Mouse (Mus musculus): ENCODE results near the gene Trip13.

DNA sequence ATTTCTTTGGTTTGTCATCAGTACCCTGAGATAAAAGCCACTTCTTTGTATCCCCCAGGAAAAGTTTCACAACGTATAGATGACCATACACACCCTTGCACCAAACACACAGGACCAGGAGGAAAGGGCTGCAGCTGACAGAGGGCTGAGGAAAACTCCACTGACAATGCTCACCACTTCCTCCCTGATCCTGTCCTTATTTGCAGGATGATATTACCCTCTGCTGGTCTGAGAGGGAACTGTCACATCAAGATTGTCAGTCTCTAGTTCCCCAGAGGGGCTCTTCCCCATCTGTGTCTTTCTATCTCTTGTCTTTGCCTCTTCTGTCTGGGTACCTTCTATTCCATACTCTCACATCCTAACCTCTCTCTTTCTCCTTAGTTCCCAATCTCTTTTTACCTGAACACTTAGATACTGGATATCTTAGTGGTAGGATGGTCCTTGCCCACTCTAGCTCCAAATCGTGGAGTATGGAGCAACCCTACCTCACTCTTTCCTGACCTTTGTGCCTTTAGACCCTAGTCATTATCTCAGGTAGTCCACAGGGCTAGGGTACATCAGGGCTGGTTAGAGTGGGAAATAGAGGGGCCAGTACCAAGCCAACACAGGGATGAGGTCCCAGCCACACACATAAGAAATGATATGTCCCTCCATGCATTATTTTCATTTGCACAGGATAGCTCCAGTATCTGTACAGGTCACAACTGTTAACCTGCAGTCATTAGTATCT is 29.7 kb downstream of the Trip13 start:
- TF ChIP-seq GATA1 (IDR thresholded peaks at IDR 0.05; ENCODE audit: borderline replicate concordance, low read length) (no peak), FLI1 (IDR thresholded peaks at IDR 0.05; ENCODE audit: low read length) (no peak)

All from megakaryocyte, embryonic 14.5 days (primary cell).